8 mouse cellular contexts compared by ENCODE assay signal in the genomic region with DNA sequence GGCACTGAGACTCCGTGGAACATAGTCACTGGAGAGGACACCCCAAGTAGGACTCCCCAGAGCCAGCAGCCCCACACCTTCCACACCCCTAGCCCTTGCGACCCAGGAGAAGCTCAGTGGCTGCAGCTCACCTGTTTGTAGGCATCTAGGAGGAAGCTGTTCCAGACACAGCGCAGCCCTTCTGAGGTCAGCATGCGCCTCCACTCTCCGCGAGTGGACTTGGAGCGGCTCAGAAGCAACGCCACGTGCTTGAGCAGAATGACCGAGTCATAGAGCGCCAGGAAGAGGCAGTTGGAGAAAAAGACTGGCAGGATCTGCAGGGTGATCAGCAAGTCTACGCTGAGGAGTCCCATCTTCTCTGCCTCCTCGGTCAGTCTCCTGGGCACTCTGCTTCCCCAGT. TPM values are rescaled to one million over a fixed set of nuclear protein-coding genes. Genes with fewer than 3 reads are reported as not detected.
DNase-seq lines count a peak whose midpoint lies in the region; ATAC-seq and TF ChIP-seq lines count a peak whose summit lies in the region.

No protein-coding gene starts in this region.

- H3K9ac ChIP-seq in kidney, embryonic 14.5 days (ENCODE audit: low read depth, low read length): no peak overlapping the region
- H3K9ac ChIP-seq in forebrain, embryonic 16.5 days (replicated peaks; ENCODE audit: low read depth, low read length): no peak overlapping the region
- no peak overlapping the region for H3K9ac ChIP-seq in liver, postnatal 0 days (replicated peaks)
- no peak overlapping the region for H3K9ac ChIP-seq in hindbrain, embryonic 12.5 days

- H3K27me3 ChIP-seq in kidney, embryonic 14.5 days (ENCODE audit: control insufficient read depth, insufficient read depth, low read length): no peaks in the 10 kb centered on the region
- no peaks in the 10 kb centered on the region for H3K27me3 ChIP-seq in forebrain, embryonic 16.5 days (replicated peaks; ENCODE audit: control insufficient read depth, insufficient read depth, low read length)
- no peaks in the 10 kb centered on the region for H3K27me3 ChIP-seq in liver, postnatal 0 days (ENCODE audit: insufficient read depth, low read length)
- H3K27me3 ChIP-seq in hindbrain, embryonic 12.5 days: no peaks in the 10 kb centered on the region

- peak overlapping the region; percentile 38; the same call in 1 of the 2 replicates for H3K4me2 ChIP-seq in kidney, embryonic 14.5 days (replicated peaks; ENCODE audit: low read depth, low read length)
- H3K4me2 ChIP-seq in forebrain, embryonic 16.5 days (ENCODE audit: low read length): peak overlapping the region; percentile 47
- peak overlapping the region; percentile 54 for H3K4me2 ChIP-seq in liver, postnatal 0 days (ENCODE audit: low read depth, low read length)
- H3K4me2 ChIP-seq in hindbrain, embryonic 12.5 days (replicated peaks): no peak overlapping the region

- no peaks in the 10 kb centered on the region for H3K36me3 ChIP-seq in kidney, embryonic 14.5 days (ENCODE audit: control insufficient read depth, insufficient read depth, low read length)
- no peaks in the 10 kb centered on the region for H3K36me3 ChIP-seq in forebrain, embryonic 16.5 days (ENCODE audit: control insufficient read depth, insufficient read depth)
- no peaks in the 10 kb centered on the region for H3K36me3 ChIP-seq in liver, postnatal 0 days (replicated peaks; ENCODE audit: insufficient read depth, low read length)
- H3K36me3 ChIP-seq in hindbrain, embryonic 12.5 days: no peaks in the 10 kb centered on the region

- 83% methylated on average over 13 of the region's 13 CpGs for WGBS in kidney, embryonic 14.5 days
- WGBS in forebrain, embryonic 16.5 days: 85% methylated on average over 13 of the region's 13 CpGs
- 57% methylated on average over 13 of the region's 13 CpGs for WGBS in liver, postnatal 0 days (ENCODE audit: insufficient replicate concordance)
- 84% methylated on average over 13 of the region's 13 CpGs for WGBS in hindbrain, embryonic 12.5 days

- no peaks in the 10 kb centered on the region for H3K9me3 ChIP-seq in kidney, embryonic 14.5 days (ENCODE audit: control insufficient read depth, low read length)
- no peaks in the 10 kb centered on the region for H3K9me3 ChIP-seq in forebrain, embryonic 16.5 days (ENCODE audit: control insufficient read depth, low read length)
- H3K9me3 ChIP-seq in liver, postnatal 0 days (ENCODE audit: low read length): no peaks in the 10 kb centered on the region
- H3K9me3 ChIP-seq in hindbrain, embryonic 12.5 days (replicated peaks): no peaks in the 10 kb centered on the region

- no peak for TF ChIP-seq EP300 in liver, postnatal 0 days (IDR thresholded peaks at IDR 0.05; ENCODE audit: low read depth)

- TF ChIP-seq CTCF in liver, postnatal 0 days (IDR thresholded peaks at IDR 0.05; ENCODE audit: low read depth): no peak

- ATAC-seq in kidney, embryonic 14.5 days (ENCODE audit: low FRiP score, low TSS enrichment): 0 out of 2 replicates have a peak, but pooled peaks have one; percentile 43
- 0 out of 2 replicates have a peak, but pooled peaks have one; percentile 23 for ATAC-seq in forebrain, embryonic 16.5 days
- ATAC-seq in liver, postnatal 0 days: no peak
- no peak for ATAC-seq in hindbrain, embryonic 12.5 days (ENCODE audit: low FRiP score)

- no peaks in the 10 kb centered on the region for H3K4me1 ChIP-seq in kidney, embryonic 14.5 days (ENCODE audit: control insufficient read depth, insufficient read depth, low read length)
- peaks cover 14% of the 10 kb centered on the region for H3K4me1 ChIP-seq in forebrain, embryonic 16.5 days (replicated peaks; ENCODE audit: control insufficient read depth, insufficient read depth, low read length)
- H3K4me1 ChIP-seq in liver, postnatal 0 days (ENCODE audit: insufficient read depth): no peaks in the 10 kb centered on the region
- H3K4me1 ChIP-seq in hindbrain, embryonic 12.5 days: no peaks in the 10 kb centered on the region

- no peak overlapping the region for H3K27ac ChIP-seq in kidney, embryonic 14.5 days (ENCODE audit: low read depth, low read length)
- no peak overlapping the region for H3K27ac ChIP-seq in forebrain, embryonic 16.5 days (ENCODE audit: low read length)
- H3K27ac ChIP-seq in liver, postnatal 0 days (ENCODE audit: low read depth): no peak overlapping the region
- H3K27ac ChIP-seq in hindbrain, embryonic 12.5 days: no peak overlapping the region

- DNase-seq in kidney, adult 11 months: no peak
- peak; percentile 5 to 6 for DNase-seq in thymus, adult 18-20 months
- no peak for DNase-seq in thymus, postnatal 10 days (ENCODE audit: low spot score in 2 of 2)
- DNase-seq in liver, postnatal 0 days: no peak
- DNase-seq in embryo, embryonic 10 days (ENCODE audit: low spot score): no peak

- no peak overlapping the region for H3K4me3 ChIP-seq in kidney, embryonic 14.5 days (ENCODE audit: low read length)
- H3K4me3 ChIP-seq in forebrain, embryonic 16.5 days (replicated peaks; ENCODE audit: low read length): no peak overlapping the region
- H3K4me3 ChIP-seq in liver, postnatal 0 days (ENCODE audit: low read depth, low read length): peak overlapping the region; percentile 14
- no peak overlapping the region for H3K4me3 ChIP-seq in hindbrain, embryonic 12.5 days

RNA-seq across cellular contexts. Expression of gene Dio2, which starts 0.3 kb away (rescaled TPM):
- 0.07 TPM in 1 of 2 replicates, not detected in the other for polyA plus RNA-seq in kidney, embryonic 14.5 days (2014; fragmentation: Nextera tagmentation; extraction: Ambion mirVana)
- polyA plus RNA-seq in forebrain, embryonic 16.5 days (2015; fragmentation: Nextera tagmentation; extraction: Ambion mirVana): 1.4 and 1.5 TPM in 2 replicates
- 0.01 and 0.05 TPM in 2 replicates for polyA plus RNA-seq in liver, postnatal 0 days (2015; fragmentation: Nextera tagmentation; extraction: Ambion mirVana)
- polyA plus RNA-seq in hindbrain, embryonic 12.5 days (2016; fragmentation: Nextera tagmentation; extraction: Ambion mirVana): 0.28 and 0.47 TPM in 2 replicates

Comparison
In these comparisons a context has a peak if more than half of its experiments do, and no peak if none do; other contexts are left out.
1. DNase-seq: peak in thymus, adult 18-20 months (2 of 2); none in kidney, adult 11 months (single experiment), thymus, postnatal 10 days (0 of 2), liver, postnatal 0 days (single experiment) and embryo, embryonic 10 days (single experiment).
2. ATAC-seq: peak in kidney, embryonic 14.5 days (single experiment) and forebrain, embryonic 16.5 days (single experiment); none in liver, postnatal 0 days (single experiment) and hindbrain, embryonic 12.5 days (single experiment).